Mouse (Mus musculus) midbrain, embryonic 16.5 days (tissue): ENCODE measurements around the gene Slc7a14. TPM values are rescaled to one million over a fixed set of nuclear protein-coding genes. Genes with fewer than 3 reads are reported as not detected.

Experiments used
- ATAC-seq: fragments of 200-750 bp; cut with Nextera tagmentation; 2 replicates; pipeline ENCODE4 v1.8.0; 2017; ENCODE audit warnings: moderate TSS enrichment
- H3K27ac ChIP-seq: fragments of 300-500 bp; sonication (generic); 2 replicates; pipeline ENCODE4 v1.5.1; 2014; ENCODE audit warnings: mild to moderate bottlenecking, low read length, mixed read lengths
- H3K27me3 ChIP-seq: fragments of 300-500 bp; sonication (generic); 2 replicates; pipeline ENCODE4 v1.6.1; 2014; ENCODE audit warnings: low read depth, low read length, mixed read lengths; ENCODE audit not compliant: control insufficient read depth, insufficient read depth
- H3K36me3 ChIP-seq: fragments of 300-500 bp; sonication (generic); 2 replicates; pipeline ENCODE4 v1.6.1; 2014; ENCODE audit warnings: mild to moderate bottlenecking, low read length, moderate library complexity, mixed read lengths; ENCODE audit not compliant: control insufficient read depth, insufficient read depth
- H3K4me1 ChIP-seq: fragments of 300-500 bp; sonication (generic); 2 replicates; pipeline ENCODE4 v1.6.1; 2014; ENCODE audit warnings: mild to moderate bottlenecking, low read length, mixed read lengths; ENCODE audit not compliant: control insufficient read depth, insufficient read depth
- H3K4me2 ChIP-seq: fragments of 300-500 bp; sonication (generic); 2 replicates; pipeline ENCODE4 v1.6.1; 2014; ENCODE audit warnings: mild to moderate bottlenecking, low read length, mixed read lengths
- H3K4me3 ChIP-seq: fragments of 300-500 bp; sonication (generic); 2 replicates; pipeline ENCODE4 v1.5.1; 2014; ENCODE audit warnings: low read depth, mild to moderate bottlenecking, low read length, moderate library complexity, mixed read lengths
- H3K9ac ChIP-seq: fragments of 300-500 bp; sonication (generic); 2 replicates; pipeline ENCODE4 v1.6.1; 2014; ENCODE audit warnings: low read depth, low read length, mixed read lengths
- H3K9me3 ChIP-seq: fragments of 300-500 bp; sonication (generic); replicated peaks from 2 replicates; pipeline ENCODE4 v1.6.1; 2014; ENCODE audit warnings: mild to moderate bottlenecking, low read length, mixed read lengths; ENCODE audit not compliant: control insufficient read depth, poor library complexity, severe bottlenecking
- WGBS: fragments of 180-500 bp; shearing (Covaris S2); extraction: QIAGEN DNeasy Blood & Tissue Kit; methylation state at CpG from one replicate; pipeline ENCODE4 v1.1.7; 2014; 5-methylcytosine and 5-hydroxymethylcytosine counted together
- polyA plus RNA-seq: library from polyadenylated mRNA; unstranded; fragments of >200 nt; fragmentation: Nextera tagmentation; extraction: Ambion mirVana; gene quantifications from 2 replicates; pipeline ENCODE4 v1.2.1, GENCODE M21; 2015

The Slc7a14 gene
- polyA plus RNA-seq, 1 experiment from 2014 or later = 8.1 TPM

DNA sequence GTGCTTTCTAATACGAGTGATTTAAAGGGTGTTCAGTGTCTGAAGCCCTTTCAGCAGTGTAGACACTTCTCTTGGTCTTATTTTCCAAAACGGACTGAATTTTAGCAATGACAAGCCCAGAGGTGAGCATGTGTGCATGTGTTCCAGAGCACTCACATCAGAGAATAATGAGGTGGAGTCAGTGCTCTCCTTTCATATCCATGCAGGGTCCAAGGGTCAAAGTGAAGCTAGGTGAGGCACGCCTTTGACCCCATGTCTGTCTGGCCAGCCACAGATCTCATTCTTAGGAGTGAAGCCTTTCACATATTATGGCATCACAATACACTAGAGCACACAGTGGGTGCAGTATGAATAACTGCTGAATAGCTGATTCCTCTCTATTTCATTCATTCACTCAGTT, 105.0 kb downstream of the Slc7a14 start:
- WGBS = 84% methylated on average over 3 of the region's 3 CpGs
- Histone ChIP-seq H3K27ac (no peak overlapping the region), H3K4me1 (peaks cover 3% of the 10 kb centered on the region; the same call in 1 of the 2 replicates), H3K4me3 (no peak overlapping the region), H3K9me3 (no peaks in the 10 kb centered on the region), H3K9ac (no peak overlapping the region), H3K4me2 (no peak overlapping the region), H3K27me3 (no peaks in the 10 kb centered on the region), H3K36me3 (no peaks in the 10 kb centered on the region)
- ATAC-seq = no peak

DNA sequence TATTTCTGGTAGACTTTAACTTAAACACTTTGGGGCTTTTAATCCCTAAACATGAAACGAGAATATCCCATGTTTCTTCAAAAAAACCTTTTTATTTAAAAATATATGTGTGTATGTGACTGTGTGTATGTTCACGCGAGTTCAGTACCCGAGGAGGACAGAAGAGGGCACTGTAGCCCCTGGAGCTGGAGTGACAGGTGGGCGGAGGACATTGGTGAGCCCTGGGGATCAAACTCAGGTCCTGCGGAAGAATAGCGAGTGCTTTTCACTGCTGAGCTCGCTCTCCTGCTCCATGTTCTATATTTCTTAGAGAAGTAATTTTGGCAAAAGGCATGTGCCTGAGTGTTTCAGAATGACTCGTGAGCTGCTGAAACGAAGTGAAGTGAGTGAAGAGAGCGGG, 106.2 kb downstream of the Slc7a14 start:
- H3K4me2 ChIP-seq = no peak overlapping the region
- no peaks in the 10 kb centered on the region for H3K36me3 ChIP-seq
- H3K9ac ChIP-seq = no peak overlapping the region
- H3K4me3 ChIP-seq = no peak overlapping the region
- ATAC-seq = no peak
- WGBS = 94% methylated on average over 11 of the region's 11 CpGs
- no peaks in the 10 kb centered on the region for H3K9me3 ChIP-seq
- no peak overlapping the region for H3K27ac ChIP-seq
- H3K27me3 ChIP-seq = no peaks in the 10 kb centered on the region
- peaks cover under 1% of the 10 kb centered on the region; the same call in 1 of the 2 replicates for H3K4me1 ChIP-seq

DNA sequence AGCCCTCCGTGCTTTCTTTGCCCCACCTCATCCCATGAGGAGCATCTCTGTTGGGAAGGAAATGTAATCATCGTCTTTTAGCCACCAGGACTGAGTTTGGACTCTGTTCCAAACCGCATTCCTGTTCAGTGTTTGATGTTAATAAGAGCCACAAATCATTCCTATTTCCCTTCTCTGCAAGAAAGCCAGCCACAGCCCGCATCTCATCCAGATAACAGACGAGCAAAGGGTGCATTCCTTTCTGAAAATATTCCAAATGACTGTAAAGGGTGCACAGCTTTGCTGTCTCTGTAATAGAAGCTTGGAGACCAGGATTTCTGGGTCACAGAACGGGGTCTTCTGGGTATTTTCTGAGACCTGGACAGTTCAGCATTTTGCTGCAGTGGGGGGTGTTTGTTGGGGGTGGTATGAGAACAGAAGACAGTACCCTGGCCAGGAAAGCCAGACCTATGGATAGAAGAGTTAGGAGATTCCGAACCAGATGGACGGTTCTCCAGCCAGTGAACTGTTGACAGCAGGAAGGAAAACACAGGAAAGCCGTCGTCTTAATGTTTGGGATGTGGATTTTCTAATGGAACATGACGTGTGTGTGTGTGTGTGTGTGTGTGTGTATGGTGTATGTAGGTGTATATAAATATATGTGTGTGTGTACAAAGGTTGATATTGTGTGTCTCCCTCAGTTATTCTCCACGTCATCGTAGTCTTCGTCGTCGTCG, 110.9 kb downstream of the Slc7a14 start:
- H3K27ac ChIP-seq = no peak overlapping the region
- H3K9ac ChIP-seq = no peak overlapping the region
- H3K27me3 ChIP-seq = no peaks in the 10 kb centered on the region
- WGBS = 90% methylated on average over 17 of the region's 17 CpGs
- no peak overlapping the region for H3K4me2 ChIP-seq
- H3K4me1 ChIP-seq = no peaks in the 10 kb centered on the region
- no peaks in the 10 kb centered on the region for H3K9me3 ChIP-seq
- no peak for ATAC-seq
- H3K36me3 ChIP-seq = no peaks in the 10 kb centered on the region
- H3K4me3 ChIP-seq = no peak overlapping the region

DNA sequence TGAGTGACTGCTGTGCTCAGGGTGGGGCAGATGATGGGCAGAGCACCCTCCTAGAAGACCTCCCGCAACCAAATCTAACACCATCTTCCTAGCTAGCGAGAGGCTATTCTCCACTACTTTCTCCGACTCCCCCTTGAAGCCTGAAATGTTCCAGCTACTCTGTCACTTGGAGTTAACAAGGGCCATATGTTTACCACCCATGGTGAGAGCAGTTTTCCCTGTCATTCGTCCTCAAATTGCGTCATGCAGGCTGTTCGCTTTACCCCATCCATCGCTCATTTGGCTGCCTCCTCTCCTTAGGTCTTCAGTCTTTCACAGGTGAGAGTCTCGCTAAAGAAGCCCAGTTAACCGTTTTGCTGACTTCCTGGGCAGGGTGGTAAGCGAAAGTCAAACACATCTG, 118.8 kb downstream of the Slc7a14 start:
- WGBS = 74% methylated on average over 10 of the region's 10 CpGs
- Histone ChIP-seq H3K36me3 (no peaks in the 10 kb centered on the region), H3K9me3 (0 out of 2 replicates have a peak, but pooled peaks cover 3% of the 10 kb centered on the region), H3K27me3 (no peaks in the 10 kb centered on the region), H3K4me3 (no peak overlapping the region), H3K4me2 (no peak overlapping the region), H3K9ac (no peak overlapping the region), H3K27ac (no peak overlapping the region), H3K4me1 (no peaks in the 10 kb centered on the region)
- no peak for ATAC-seq

DNA sequence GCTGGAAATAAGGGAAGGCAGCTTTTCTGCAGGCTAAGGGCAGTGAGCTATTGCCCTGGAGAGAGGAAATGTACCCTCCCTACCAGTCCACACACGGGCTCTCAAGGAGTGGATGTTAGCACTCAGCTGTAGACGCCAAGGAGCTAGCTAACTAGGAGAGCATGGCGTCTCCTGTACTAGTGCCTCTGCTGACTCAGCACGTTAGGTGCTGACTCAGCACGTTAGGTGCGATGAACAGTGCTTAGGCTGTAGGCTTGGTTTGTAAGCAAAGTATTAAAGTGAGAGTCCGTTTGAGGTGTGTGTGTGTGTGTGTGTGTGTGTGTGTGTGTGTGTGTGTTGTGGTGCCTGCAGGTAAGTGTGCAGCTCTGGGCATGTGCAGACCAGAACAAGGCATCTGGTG, 119.8 kb downstream of the Slc7a14 start:
- Histone ChIP-seq H3K9me3 (0 out of 2 replicates have a peak, but pooled peaks cover 3% of the 10 kb centered on the region), H3K27me3 (no peaks in the 10 kb centered on the region), H3K4me2 (no peak overlapping the region), H3K27ac (no peak overlapping the region), H3K4me3 (no peak overlapping the region), H3K9ac (no peak overlapping the region), H3K4me1 (no peaks in the 10 kb centered on the region), H3K36me3 (no peaks in the 10 kb centered on the region)
- no peak for ATAC-seq
- WGBS = 93% methylated on average over 7 of the region's 7 CpGs

DNA sequence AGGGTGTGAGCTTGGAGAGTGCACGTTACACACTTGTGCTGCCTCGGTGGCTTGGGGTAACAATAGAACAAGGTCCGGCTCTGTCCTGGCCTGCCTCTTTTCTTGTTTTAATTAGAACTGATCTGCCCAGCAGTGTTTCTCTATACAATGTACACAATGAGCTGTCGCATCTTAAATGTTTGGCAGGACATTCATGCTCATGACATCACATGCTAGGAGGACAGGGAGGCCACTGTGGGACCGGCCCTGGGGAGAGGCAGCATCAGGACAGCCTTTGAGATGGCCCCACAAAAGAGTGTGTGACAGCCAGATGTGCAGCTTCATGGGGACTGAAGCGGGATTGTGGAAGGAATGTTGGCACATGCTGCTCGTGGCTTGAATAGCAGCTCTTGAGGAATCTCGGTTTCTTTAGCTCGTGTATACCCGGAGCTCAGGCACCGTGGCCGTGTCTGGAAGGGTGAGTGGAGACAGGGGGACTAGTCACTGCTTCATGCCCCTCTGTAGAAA, 143.8 kb downstream of the Slc7a14 start:
- Histone ChIP-seq H3K4me1 (peaks cover 2% of the 10 kb centered on the region; the same call in 1 of the 2 replicates), H3K4me3 (no peak overlapping the region), H3K9ac (no peak overlapping the region), H3K4me2 (no peak overlapping the region; the same call in 1 of the 2 replicates), H3K9me3 (no peaks in the 10 kb centered on the region), H3K27ac (no peak overlapping the region), H3K36me3 (no peaks in the 10 kb centered on the region), H3K27me3 (no peaks in the 10 kb centered on the region)
- peak; percentile 63; the same call in 1 of the 2 replicates for ATAC-seq
- 20% methylated on average over 12 of the region's 12 CpGs for WGBS

DNA sequence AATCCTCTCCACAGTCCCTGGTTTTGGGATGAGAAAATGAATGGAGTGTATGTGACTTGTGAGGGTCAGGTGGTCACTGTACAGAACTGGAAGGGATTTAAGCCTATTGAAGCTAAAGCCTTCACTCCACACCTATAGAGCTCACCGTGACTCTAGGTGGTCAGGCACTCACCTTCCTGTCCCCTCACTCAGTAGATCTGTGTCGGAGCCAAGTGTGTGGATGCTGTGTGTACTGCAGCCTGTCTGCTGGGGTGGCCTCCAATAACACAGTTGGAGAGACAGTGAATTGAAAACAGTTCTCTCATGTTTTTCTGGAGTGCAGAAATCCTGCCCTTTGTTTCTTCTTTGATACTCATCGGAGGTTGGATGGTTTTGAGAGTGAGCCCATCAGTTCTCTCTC, 144.4 kb downstream of the Slc7a14 start:
- WGBS = 55% methylated on average over 3 of the region's 3 CpGs
- H3K27ac ChIP-seq = no peak overlapping the region
- ATAC-seq = peak; percentile 66; the same call in 1 of the 2 replicates

DNA sequence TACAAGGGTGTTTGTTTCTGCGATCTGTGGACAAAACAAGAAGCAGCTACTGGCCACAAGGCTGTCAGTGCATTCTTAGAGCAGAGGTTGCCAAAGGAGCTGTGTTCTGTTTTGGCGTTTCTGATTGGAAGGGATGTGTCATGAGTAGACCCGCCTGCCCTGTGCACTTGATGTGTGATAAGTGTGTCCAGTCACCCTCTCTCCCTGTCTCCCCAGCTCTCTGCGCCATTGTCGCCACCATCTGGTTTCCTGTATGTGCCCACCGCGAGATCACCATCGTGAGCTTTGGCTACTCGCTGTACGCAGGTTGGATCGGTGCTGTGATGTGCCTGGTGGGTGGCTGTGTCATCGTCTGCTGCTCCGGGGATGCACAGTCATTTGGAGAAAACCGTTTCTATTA, 147.3 kb downstream of the Slc7a14 start:
- WGBS = 94% methylated on average over 14 of the region's 14 CpGs
- Histone ChIP-seq H3K9ac (no peak overlapping the region), H3K27me3 (no peaks in the 10 kb centered on the region), H3K4me2 (no peak overlapping the region), H3K4me1 (peaks cover 2% of the 10 kb centered on the region; the same call in 1 of the 2 replicates), H3K9me3 (no peaks in the 10 kb centered on the region), H3K36me3 (no peaks in the 10 kb centered on the region), H3K27ac (no peak overlapping the region), H3K4me3 (no peak overlapping the region)
- ATAC-seq = no peak

More for the DNA sequence above, 144.4 kb downstream of the Slc7a14 start:
- Histone ChIP-seq H3K9ac (no peak overlapping the region), H3K4me3 (no peak overlapping the region), H3K4me2 (no peak overlapping the region; the same call in 1 of the 2 replicates), H3K4me1 (peaks cover 2% of the 10 kb centered on the region; the same call in 1 of the 2 replicates), H3K36me3 (no peaks in the 10 kb centered on the region), H3K9me3 (no peaks in the 10 kb centered on the region), H3K27me3 (no peaks in the 10 kb centered on the region)

DNA sequence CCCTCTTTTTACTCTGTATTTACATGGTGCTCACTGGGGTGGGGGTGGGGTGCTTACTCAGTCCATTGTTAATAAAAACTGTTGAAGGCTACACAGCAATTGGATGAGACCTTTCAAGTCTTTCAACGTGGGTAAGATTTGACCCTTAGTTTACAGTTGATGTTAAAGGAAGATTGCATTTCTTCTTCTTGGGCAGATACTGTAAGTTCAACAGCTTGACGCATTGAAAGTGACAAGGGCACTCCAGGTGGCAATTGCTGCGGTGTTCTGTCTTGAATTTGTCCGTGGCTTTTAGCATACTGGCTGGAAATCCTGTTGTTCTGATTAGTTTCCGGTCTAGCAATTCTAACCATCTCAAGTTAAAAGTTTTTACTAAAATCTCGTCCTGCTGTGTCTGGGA, 148.8 kb downstream of the Slc7a14 start:
- no peak overlapping the region for H3K4me2 ChIP-seq
- no peak overlapping the region for H3K27ac ChIP-seq
- H3K4me3 ChIP-seq = no peak overlapping the region
- ATAC-seq = no peak
- H3K9ac ChIP-seq = no peak overlapping the region
- no peaks in the 10 kb centered on the region for H3K36me3 ChIP-seq
- 24% methylated on average over 6 of the region's 6 CpGs for WGBS
- H3K27me3 ChIP-seq = no peaks in the 10 kb centered on the region
- no peaks in the 10 kb centered on the region for H3K9me3 ChIP-seq
- H3K4me1 ChIP-seq = peaks cover under 1% of the 10 kb centered on the region; the same call in 1 of the 2 replicates
